ENCODE assay signal across 15 mouse cellular contexts in the genomic region with DNA sequence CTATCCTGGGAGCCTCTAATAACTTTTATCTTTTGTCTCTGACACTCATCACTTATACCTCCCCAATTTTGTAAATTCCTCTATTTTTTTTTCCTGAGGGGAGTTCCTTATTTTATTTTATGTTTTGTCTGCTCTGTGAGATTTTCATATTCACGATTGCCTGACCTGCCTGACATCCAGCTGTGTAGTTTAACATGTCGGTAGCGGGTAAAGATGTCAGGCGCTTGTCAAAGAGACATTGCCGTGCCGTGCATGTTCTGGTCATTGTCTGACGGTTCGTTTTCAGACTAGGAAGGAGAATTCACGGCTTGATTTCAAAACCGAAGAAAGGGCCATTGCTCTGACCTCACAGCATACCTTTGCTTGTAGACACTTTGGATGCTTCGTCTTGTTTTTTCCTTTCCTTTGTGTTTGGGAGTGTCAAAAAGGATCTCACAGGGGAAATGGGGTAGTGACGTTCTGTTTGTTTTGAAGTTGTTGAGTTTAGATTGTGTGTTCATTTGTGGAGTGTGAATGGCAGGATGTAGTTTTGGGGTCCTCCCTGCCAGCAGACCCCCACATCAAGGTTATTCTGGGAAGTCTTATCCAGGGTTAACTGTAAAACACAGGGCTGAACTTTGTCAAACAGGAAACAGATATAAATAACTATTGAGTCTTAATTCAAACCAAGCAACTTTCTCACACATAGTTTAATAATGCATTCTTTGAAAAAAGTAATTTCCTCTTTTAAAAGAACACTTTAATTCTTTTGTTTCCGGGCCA.
DNase-seq lines count a peak whose midpoint lies in the region; ATAC-seq and TF ChIP-seq lines count a peak whose summit lies in the region.
"Had no signal": no experiment of that assay in that cellular context is flagged by ENCODE, and none has a peak within 500 bp of the region (broad histone marks: within the 10 kb centered on the region; RNA-seq: fewer than 3 reads in every experiment).

No protein-coding gene starts in this region.

- H3K9me3 ChIP-seq in heart, embryonic 16.5 days (replicated peaks; ENCODE audit: control insufficient read depth, low read length): no peaks in the 10 kb centered on the region
- H3K9me3 ChIP-seq in lung, embryonic 16.5 days (ENCODE audit: control insufficient read depth, low read length): no peaks in the 10 kb centered on the region
- H3K9me3 ChIP-seq in heart, postnatal 0 days (replicated peaks; ENCODE audit: control insufficient read depth, low read length): no peaks in the 10 kb centered on the region
- H3K9me3 ChIP-seq in liver, postnatal 0 days (ENCODE audit: low read length): no peaks in the 10 kb centered on the region
- H3K9me3 ChIP-seq: forebrain, embryonic 13.5 days; stomach, embryonic 15.5 days had no signal

- H3K9ac ChIP-seq in heart, embryonic 16.5 days (ENCODE audit: low read length): no peak overlapping the region
- no peak overlapping the region for H3K9ac ChIP-seq in lung, embryonic 16.5 days (ENCODE audit: low read length)
- no peak overlapping the region for H3K9ac ChIP-seq in heart, postnatal 0 days (replicated peaks; ENCODE audit: low read depth, low read length)
- no peak overlapping the region for H3K9ac ChIP-seq in liver, postnatal 0 days (replicated peaks)
- H3K9ac ChIP-seq: forebrain, embryonic 13.5 days; stomach, embryonic 15.5 days had no signal

- no peak overlapping the region for H3K4me2 ChIP-seq in heart, embryonic 16.5 days (ENCODE audit: low read depth, low read length)
- no peak overlapping the region for H3K4me2 ChIP-seq in lung, embryonic 16.5 days (ENCODE audit: low read depth, low read length)
- H3K4me2 ChIP-seq in heart, postnatal 0 days (ENCODE audit: low read depth, low read length): peak overlapping the region; percentile 30
- H3K4me2 ChIP-seq in liver, postnatal 0 days (ENCODE audit: low read depth, low read length): no peak overlapping the region
- H3K4me2 ChIP-seq: forebrain, embryonic 13.5 days; midbrain, embryonic 11.5 days; stomach, embryonic 15.5 days had no signal

- H3K27me3 ChIP-seq in heart, embryonic 16.5 days (ENCODE audit: control insufficient read depth, insufficient read depth, low read length): no peaks in the 10 kb centered on the region
- no peaks in the 10 kb centered on the region for H3K27me3 ChIP-seq in lung, embryonic 16.5 days (ENCODE audit: control insufficient read depth, insufficient read depth, low read depth, low read length)
- H3K27me3 ChIP-seq in heart, postnatal 0 days (ENCODE audit: control insufficient read depth, insufficient read depth, low read length): no peaks in the 10 kb centered on the region
- H3K27me3 ChIP-seq in liver, postnatal 0 days (ENCODE audit: insufficient read depth, low read length): no peaks in the 10 kb centered on the region
- H3K27me3 ChIP-seq: forebrain, embryonic 13.5 days; stomach, embryonic 15.5 days had no signal

- no peaks in the 10 kb centered on the region for H3K36me3 ChIP-seq in heart, embryonic 16.5 days (ENCODE audit: control insufficient read depth, insufficient read depth)
- no peaks in the 10 kb centered on the region for H3K36me3 ChIP-seq in lung, embryonic 16.5 days (ENCODE audit: control insufficient read depth, insufficient read depth, low read length)
- no peaks in the 10 kb centered on the region for H3K36me3 ChIP-seq in heart, postnatal 0 days (replicated peaks; ENCODE audit: control insufficient read depth, insufficient read depth, low read length)
- H3K36me3 ChIP-seq in liver, postnatal 0 days (replicated peaks; ENCODE audit: insufficient read depth, low read length): no peaks in the 10 kb centered on the region
- H3K36me3 ChIP-seq: stomach, embryonic 15.5 days had no signal

- DNase-seq in heart, postnatal 25 days (ENCODE audit: low spot score): no peak
- DNase-seq in lung, adult 18-20 months: no peak
- no peak for DNase-seq in heart, postnatal 0 days (ENCODE audit: low spot score)
- no peak for DNase-seq in liver, postnatal 0 days
- DNase-seq in cerebellum, adult 9-11 months: no peak
- DNase-seq: adrenal gland, postnatal 25 days; cerebellum, adult 9-10 months; embryo, embryonic 11 days; kidney, adult 9 months; thymus, postnatal 25 days had no signal

- intact Hi-C loops in heart, postnatal 25 days (cut with DNase I): loop anchor here (5.0 kb wide), 1 partner anchor 57 kb away; no protein-coding TSS in a partner anchor

- 0 out of 2 replicates have a peak overlapping the region, but pooled peaks have one; percentile 31 for H3K27ac ChIP-seq in heart, embryonic 16.5 days (ENCODE audit: low read length)
- peak overlapping the region; percentile 33; the same call in 1 of the 2 replicates for H3K27ac ChIP-seq in lung, embryonic 16.5 days (ENCODE audit: low read length)
- peak overlapping the region; percentile 64 for H3K27ac ChIP-seq in heart, postnatal 0 days (ENCODE audit: low read depth)
- peak overlapping the region; percentile 3; the same call in 1 of the 2 replicates for H3K27ac ChIP-seq in liver, postnatal 0 days (ENCODE audit: low read depth)
- H3K27ac ChIP-seq: forebrain, embryonic 13.5 days; stomach, embryonic 15.5 days had no signal

- no peak for ATAC-seq in heart, embryonic 16.5 days (replicated peaks; ENCODE audit: extremely low read depth, insufficient read depth, low FRiP score)
- no peak for ATAC-seq in lung, embryonic 16.5 days (ENCODE audit: low read depth)
- no peak for ATAC-seq in heart, postnatal 0 days (ENCODE audit: insufficient read depth, low read depth)
- ATAC-seq in liver, postnatal 0 days: no peak
- ATAC-seq: forebrain, embryonic 13.5 days had no signal

- no peak for TF ChIP-seq CTCF in heart, postnatal 0 days (IDR thresholded peaks at IDR 0.05; ENCODE audit: low read depth)
- no peak for TF ChIP-seq CTCF in liver, postnatal 0 days (IDR thresholded peaks at IDR 0.05; ENCODE audit: low read depth)

- TF ChIP-seq EP300 in heart, postnatal 0 days (IDR thresholded peaks at IDR 0.05; ENCODE audit: low read depth): no peak
- peak; percentile 52 for TF ChIP-seq EP300 in liver, postnatal 0 days (IDR thresholded peaks at IDR 0.05; ENCODE audit: low read depth)

- no peak overlapping the region for H3K4me3 ChIP-seq in heart, embryonic 16.5 days (ENCODE audit: low read length)
- H3K4me3 ChIP-seq in lung, embryonic 16.5 days (ENCODE audit: low read length): no peak overlapping the region
- H3K4me3 ChIP-seq in heart, postnatal 0 days (ENCODE audit: low read depth, low read length): no peak overlapping the region
- no peak overlapping the region for H3K4me3 ChIP-seq in liver, postnatal 0 days (ENCODE audit: low read depth, low read length)
- H3K4me3 ChIP-seq: forebrain, embryonic 13.5 days; stomach, embryonic 15.5 days had no signal

- WGBS in heart, embryonic 16.5 days: 50% methylated on average over 13 of the region's 13 CpGs
- WGBS in lung, embryonic 16.5 days: 51% methylated on average over 13 of the region's 13 CpGs
- WGBS in heart, postnatal 0 days: 46% methylated on average over 13 of the region's 13 CpGs
- 62% methylated on average over 13 of the region's 13 CpGs for WGBS in liver, postnatal 0 days (ENCODE audit: insufficient replicate concordance)

- H3K4me1 ChIP-seq in heart, embryonic 16.5 days (ENCODE audit: control insufficient read depth, insufficient read depth, low read length): peaks cover 22% of the 10 kb centered on the region
- peaks cover 5% of the 10 kb centered on the region; the same call in 1 of the 2 replicates for H3K4me1 ChIP-seq in lung, embryonic 16.5 days (replicated peaks; ENCODE audit: control insufficient read depth, insufficient read depth, low read length)
- H3K4me1 ChIP-seq in heart, postnatal 0 days (ENCODE audit: control insufficient read depth, insufficient read depth): peaks cover 27% of the 10 kb centered on the region
- peaks cover 7% of the 10 kb centered on the region for H3K4me1 ChIP-seq in liver, postnatal 0 days (ENCODE audit: insufficient read depth)
- H3K4me1 ChIP-seq: stomach, embryonic 15.5 days had no signal

Comparison
In these comparisons a context has a peak if more than half of its experiments do, and no peak if none do; other contexts are left out.
1. H3K27ac ChIP-seq: peak in every context shown above with its lines; median percentile 64 in heart, postnatal 0 days; 33 in lung, embryonic 16.5 days; 31 in heart, embryonic 16.5 days; 3 in liver, postnatal 0 days.